Mouse (Mus musculus) neural tube, embryonic 15.5 days (tissue): ENCODE measurements around the gene Rpl15. TPM values are rescaled to one million over a fixed set of nuclear protein-coding genes. Genes with fewer than 3 reads are reported as not detected.

Source experiments
- ATAC-seq: fragments of 200-750 bp; cut with Nextera tagmentation; 2 replicates; pipeline ENCODE4 v1.8.0; 2017; ENCODE audit warnings: mild to moderate bottlenecking, moderate TSS enrichment, moderate library complexity; ENCODE audit not compliant: low FRiP score
- H3K27ac ChIP-seq: fragments of 300-500 bp; sonication (generic); replicated peaks from 2 replicates; pipeline ENCODE4 v1.5.1; 2015; ENCODE audit warnings: mild to moderate bottlenecking, inconsistent platforms
- H3K27me3 ChIP-seq: fragments of 300-500 bp; sonication (generic); replicated peaks from 2 replicates; pipeline ENCODE4 v1.6.1; 2015; ENCODE audit warnings: inconsistent platforms
- H3K36me3 ChIP-seq: fragments of 300-500 bp; sonication (generic); 2 replicates; pipeline ENCODE4 v1.6.1; 2015; ENCODE audit warnings: inconsistent platforms
- H3K4me1 ChIP-seq: fragments of 300-500 bp; sonication (generic); 2 replicates; pipeline ENCODE4 v1.6.1; 2015; ENCODE audit warnings: inconsistent platforms
- H3K4me2 ChIP-seq: fragments of 300-500 bp; sonication (generic); 2 replicates; pipeline ENCODE4 v1.6.1; 2015; ENCODE audit warnings: inconsistent platforms, mild to moderate bottlenecking, moderate library complexity
- H3K4me3 ChIP-seq: fragments of 300-500 bp; sonication (generic); replicated peaks from 2 replicates; pipeline ENCODE4 v1.5.1; 2015; ENCODE audit warnings: mild to moderate bottlenecking, inconsistent platforms
- H3K9ac ChIP-seq: fragments of 300-500 bp; sonication (generic); replicated peaks from 2 replicates; pipeline ENCODE4 v1.6.1; 2015; ENCODE audit warnings: mild to moderate bottlenecking, inconsistent platforms
- H3K9me3 ChIP-seq: fragments of 300-500 bp; sonication (generic); replicated peaks from 2 replicates; pipeline ENCODE4 v1.6.1; 2016; ENCODE audit warnings: inconsistent platforms
- WGBS: fragments of 180-500 bp; shearing (Covaris S2); methylation state at CpG from one replicate; pipeline ENCODE4 v1.1.7; 2015; ENCODE audit warnings: mixed read lengths; 5-methylcytosine and 5-hydroxymethylcytosine counted together
- polyA plus RNA-seq: library from polyadenylated mRNA; unstranded; fragments of >200 nt; fragmentation: Nextera tagmentation; extraction: Ambion mirVana; gene quantifications from 2 replicates; pipeline ENCODE4 v1.2.1, GENCODE M21; 2015

Rpl15 gene
- polyA plus RNA-seq: 264 and 298 TPM in 2 replicates

- H3K36me3 ChIP-seq: peaks cover 20% of the 10 kb centered on the region
- peak; percentile 99 for ATAC-seq
- H3K27ac ChIP-seq: peak within 1 kb of the TSS; percentile 90
- H3K4me2 ChIP-seq: peak within 1 kb of the TSS; percentile 69
- under 1% methylated on average over 78 of the region's 78 CpGs for WGBS
- peak within 1 kb of the TSS; percentile 92 for H3K9ac ChIP-seq
- H3K4me3 ChIP-seq: peak within 1 kb of the TSS; percentile 83
- no peaks in the 10 kb centered on the region for H3K27me3 ChIP-seq
- no peaks in the 10 kb centered on the region for H3K9me3 ChIP-seq
- peaks cover 26% of the 10 kb centered on the region for H3K4me1 ChIP-seq
Measured at GRCm38 (mm10) chr14:18270529-18271441, at the start of gene Rpl15, which contains the start of gene Nkiras1. Gene Rpl15 (minus strand): TSS chr14:18271391. Gene Nkiras1 (plus strand): TSS chr14:18271136.

GRCm38 (mm10) chr14:18317457-18318411 is 46.5 kb upstream of the Rpl15 start:
- 81% methylated on average over 11 of the region's 11 CpGs for WGBS
- Histone ChIP-seq H3K4me1 (no peaks in the 10 kb centered on the region), H3K4me3 (no peak overlapping the region), H3K9ac (no peak overlapping the region), H3K27ac (no peak overlapping the region), H3K9me3 (no peaks in the 10 kb centered on the region), H3K36me3 (no peaks in the 10 kb centered on the region), H3K4me2 (no peak overlapping the region), H3K27me3 (no peaks in the 10 kb centered on the region)
- no peak for ATAC-seq

GRCm38 (mm10) chr14:18304165-18304564 is 33.0 kb upstream of the Rpl15 start:
- WGBS: 92% methylated on average over 5 of the region's 5 CpGs
- H3K4me1 ChIP-seq: peaks cover 10% of the 10 kb centered on the region; the same call in 1 of the 2 replicates
- no peak overlapping the region for H3K9ac ChIP-seq
- H3K4me2 ChIP-seq: no peak overlapping the region
- H3K4me3 ChIP-seq: no peak overlapping the region
- no peak overlapping the region for H3K27ac ChIP-seq
- no peak for ATAC-seq
- no peaks in the 10 kb centered on the region for H3K36me3 ChIP-seq
- no peaks in the 10 kb centered on the region for H3K27me3 ChIP-seq
- no peaks in the 10 kb centered on the region for H3K9me3 ChIP-seq

DNA sequence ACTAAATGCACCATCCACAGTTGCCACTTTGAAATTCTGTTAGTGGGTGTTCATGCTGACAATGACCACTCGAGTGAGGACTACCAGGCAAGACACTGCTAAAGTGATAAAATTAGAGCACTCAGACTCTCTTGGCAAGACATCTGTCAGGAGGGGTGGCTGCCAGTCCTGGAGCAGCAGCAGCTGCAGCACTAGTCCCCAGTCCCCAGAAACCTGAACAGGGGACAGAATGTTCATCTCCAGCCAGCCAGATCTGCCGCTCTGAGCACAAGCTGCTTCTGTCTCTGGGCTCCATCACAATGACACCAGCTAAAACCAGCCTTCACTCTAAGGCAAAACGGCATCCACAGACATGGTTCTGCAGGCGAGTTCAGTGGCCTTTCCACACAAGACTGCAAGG is 32.1 kb upstream of the Rpl15 start:
- Histone ChIP-seq H3K36me3 (no peaks in the 10 kb centered on the region), H3K9ac (no peak overlapping the region), H3K27me3 (no peaks in the 10 kb centered on the region), H3K27ac (peak overlapping the region; percentile 39; the same call in 1 of the 2 replicates), H3K9me3 (no peaks in the 10 kb centered on the region), H3K4me2 (no peak overlapping the region), H3K4me1 (peaks cover 10% of the 10 kb centered on the region; the same call in 1 of the 2 replicates), H3K4me3 (no peak overlapping the region)
- 0 out of 2 replicates have a peak, but pooled peaks have one; percentile 42 for ATAC-seq
- 74% methylated on average over 4 of the region's 4 CpGs for WGBS

- Histone ChIP-seq H3K9me3 (no peaks in the 10 kb centered on the region), H3K4me1 (peaks cover 10% of the 10 kb centered on the region; the same call in 1 of the 2 replicates), H3K36me3 (no peaks in the 10 kb centered on the region), H3K9ac (no peak overlapping the region), H3K27ac (no peak overlapping the region), H3K27me3 (no peaks in the 10 kb centered on the region), H3K4me3 (no peak overlapping the region), H3K4me2 (no peak overlapping the region)
- no peak for ATAC-seq
- 80% methylated on average over 3 of the region's 3 CpGs for WGBS
Measured at GRCm38 (mm10) chr14:18302750-18303149, 31.6 kb upstream of the Rpl15 start.

DNA sequence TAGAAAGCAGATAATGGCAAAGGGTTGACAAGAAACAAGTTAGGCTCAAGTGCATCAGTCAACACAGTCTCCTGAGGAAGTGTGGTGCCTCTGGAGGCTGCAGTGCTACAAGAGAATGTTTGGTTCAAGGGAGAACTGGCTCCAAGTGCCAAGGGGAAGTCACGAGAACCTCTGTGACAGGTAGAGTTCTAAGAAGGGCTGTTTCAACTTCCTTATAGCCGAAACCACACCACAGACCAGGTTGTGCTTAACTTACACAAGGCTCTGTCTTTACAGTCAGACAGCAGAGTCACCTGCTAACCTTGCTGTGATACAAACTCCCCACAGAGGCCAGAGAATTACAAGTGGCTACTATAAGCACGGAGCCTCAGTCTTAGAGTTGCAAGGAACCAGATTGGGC is 30.4 kb upstream of the Rpl15 start:
- Histone ChIP-seq H3K9ac (no peak overlapping the region), H3K27me3 (no peaks in the 10 kb centered on the region)
- no peak for ATAC-seq

DNA sequence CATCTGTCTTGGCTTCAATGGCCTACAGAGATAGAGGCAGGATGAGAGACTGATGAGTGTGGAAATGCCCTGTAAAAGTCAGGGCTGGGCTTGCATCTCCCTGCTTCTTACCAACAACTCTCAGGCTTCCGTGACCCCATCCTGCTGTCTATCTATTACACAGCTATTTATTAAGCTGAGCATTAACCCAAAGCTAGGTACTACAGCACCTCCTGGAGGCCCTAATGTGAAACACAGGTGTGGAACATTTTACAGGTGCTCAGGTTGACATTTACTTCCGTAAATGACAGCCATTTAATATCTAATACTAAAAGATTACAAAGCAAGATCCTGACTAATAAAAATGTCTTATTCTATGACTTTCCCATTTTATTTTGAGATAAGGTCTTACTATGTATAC is 29.5 kb upstream of the Rpl15 start:
- WGBS: 96% methylated on average over 2 of the region's 2 CpGs
- Histone ChIP-seq H3K27me3 (no peaks in the 10 kb centered on the region), H3K27ac (no peak overlapping the region), H3K4me3 (no peak overlapping the region), H3K9ac (no peak overlapping the region), H3K4me2 (no peak overlapping the region), H3K36me3 (no peaks in the 10 kb centered on the region), H3K9me3 (no peaks in the 10 kb centered on the region), H3K4me1 (peaks cover 10% of the 10 kb centered on the region; the same call in 1 of the 2 replicates)
- no peak for ATAC-seq

More for the DNA sequence above, 30.4 kb upstream of the Rpl15 start:
- Histone ChIP-seq H3K9me3 (no peaks in the 10 kb centered on the region), H3K36me3 (no peaks in the 10 kb centered on the region), H3K4me2 (no peak overlapping the region), H3K4me3 (no peak overlapping the region), H3K4me1 (peaks cover 10% of the 10 kb centered on the region; the same call in 1 of the 2 replicates), H3K27ac (no peak overlapping the region)
- 89% methylated on average over 3 of the region's 3 CpGs for WGBS

DNA sequence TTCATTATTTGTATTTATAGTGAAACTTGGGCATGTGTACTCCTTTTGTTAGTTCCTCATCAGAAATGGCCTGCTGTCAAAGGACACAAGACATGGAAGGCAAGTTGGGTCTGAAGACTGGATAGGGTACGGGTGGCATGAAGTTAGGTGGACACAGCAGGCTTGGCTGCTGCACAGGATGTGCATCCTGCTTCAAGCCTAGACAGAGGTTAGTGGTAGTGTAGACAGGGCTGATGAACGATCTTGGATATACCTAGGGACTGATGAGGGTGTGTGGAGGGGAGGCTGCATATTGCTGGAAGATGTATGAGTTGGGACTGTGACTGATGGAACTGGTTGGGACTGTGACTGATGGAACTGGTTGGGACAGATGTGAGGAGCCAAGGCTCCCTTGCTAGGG is 27.7 kb upstream of the Rpl15 start:
- no peaks in the 10 kb centered on the region for H3K36me3 ChIP-seq
- 93% methylated on average over 2 of the region's 2 CpGs for WGBS
- H3K27me3 ChIP-seq: no peaks in the 10 kb centered on the region
- no peaks in the 10 kb centered on the region for H3K9me3 ChIP-seq
- H3K4me2 ChIP-seq: no peak overlapping the region
- H3K4me3 ChIP-seq: no peak overlapping the region
- peaks cover 10% of the 10 kb centered on the region; the same call in 1 of the 2 replicates for H3K4me1 ChIP-seq
- no peak overlapping the region for H3K9ac ChIP-seq
- ATAC-seq: no peak
- no peak overlapping the region for H3K27ac ChIP-seq

DNA sequence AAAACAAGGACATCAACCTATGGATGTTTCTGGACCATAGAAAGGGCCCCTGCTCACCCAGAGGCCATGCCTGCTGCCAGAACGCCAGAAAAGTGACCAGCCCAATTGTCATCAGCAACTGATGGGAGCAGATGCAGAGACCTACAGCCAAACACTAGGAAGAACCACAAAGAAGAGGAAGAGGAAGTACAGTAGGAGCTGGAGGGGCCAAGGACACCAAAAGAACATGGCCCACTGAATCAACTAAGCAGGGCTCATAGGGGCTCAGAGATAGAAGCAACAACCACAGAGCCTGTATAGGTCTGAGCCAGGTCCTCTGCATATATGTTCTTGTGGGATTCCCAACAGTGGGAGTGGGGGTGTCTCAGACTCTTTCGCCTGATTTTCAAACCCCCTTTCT is 26.2 kb upstream of the Rpl15 start:
- Histone ChIP-seq H3K4me3 (no peak overlapping the region), H3K4me2 (no peak overlapping the region), H3K9me3 (no peaks in the 10 kb centered on the region), H3K36me3 (no peaks in the 10 kb centered on the region), H3K9ac (no peak overlapping the region), H3K27ac (no peak overlapping the region), H3K4me1 (no peaks in the 10 kb centered on the region), H3K27me3 (no peaks in the 10 kb centered on the region)
- 92% methylated on average over 2 of the region's 2 CpGs for WGBS
- ATAC-seq: no peak

GRCm38 (mm10) chr14:18292578-18292977 is 21.4 kb upstream of the Rpl15 start:
- no peak for ATAC-seq
- no peak overlapping the region for H3K4me3 ChIP-seq
- 0 out of 2 replicates have a peak, but pooled peaks cover 2% of the 10 kb centered on the region for H3K4me1 ChIP-seq
- no peaks in the 10 kb centered on the region for H3K9me3 ChIP-seq
- no peaks in the 10 kb centered on the region for H3K36me3 ChIP-seq
- no peaks in the 10 kb centered on the region for H3K27me3 ChIP-seq
- no peak overlapping the region for H3K27ac ChIP-seq
- no peak overlapping the region for H3K4me2 ChIP-seq
- WGBS: 83% methylated on average over 3 of the region's 3 CpGs
- H3K9ac ChIP-seq: no peak overlapping the region

GRCm38 (mm10) chr14:18292111-18292510 is 20.9 kb upstream of the Rpl15 start:
- Histone ChIP-seq H3K36me3 (no peaks in the 10 kb centered on the region), H3K9me3 (no peaks in the 10 kb centered on the region), H3K4me2 (no peak overlapping the region), H3K9ac (no peak overlapping the region), H3K27me3 (no peaks in the 10 kb centered on the region), H3K27ac (no peak overlapping the region), H3K4me1 (0 out of 2 replicates have a peak, but pooled peaks cover 2% of the 10 kb centered on the region), H3K4me3 (no peak overlapping the region)
- no peak for ATAC-seq
- WGBS: 95% methylated on average over 3 of the region's 3 CpGs
